Comparison of ENCODE assay signal across 18 mouse cellular contexts in the genomic region with DNA sequence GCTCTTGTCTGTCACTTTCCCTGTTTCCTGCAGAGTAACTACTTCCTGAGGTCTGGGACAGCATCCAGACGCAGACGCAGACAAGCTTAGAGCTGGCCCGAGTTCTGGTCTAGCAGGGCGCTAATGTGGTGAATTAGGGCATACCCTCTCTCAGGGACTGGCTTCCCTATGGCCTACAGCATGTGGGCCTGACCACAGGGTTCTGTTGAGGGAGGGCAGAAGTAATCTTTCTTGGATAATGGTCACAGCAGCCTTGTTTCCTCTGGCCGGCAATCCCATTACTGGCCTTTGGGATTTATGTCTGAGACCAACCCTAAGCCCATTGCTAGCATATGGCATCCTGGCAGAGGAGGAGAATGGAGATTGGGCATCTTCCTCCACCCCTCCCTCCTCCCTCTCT. TPM values are rescaled to one million over a fixed set of nuclear protein-coding genes. Genes with fewer than 3 reads are reported as not detected.
DNase-seq lines count a peak whose midpoint lies in the region; TF ChIP-seq lines count a peak whose summit lies in the region.
"Had no signal": no experiment of that assay in that cellular context is flagged by ENCODE, and none has a peak within 500 bp of the region (broad histone marks: within the 10 kb centered on the region; RNA-seq: fewer than 3 reads in every experiment).

No protein-coding gene starts in this region.

- H3K4me3 ChIP-seq in layer of hippocampus, adult 2 months, result no peak overlapping the region
- H3K4me3 ChIP-seq: forebrain, embryonic 10.5 days; hindbrain, embryonic 13.5 days; limb, embryonic 12.5 days; liver, embryonic 15.5 days; neural tube, embryonic 13.5 days had no signal

- TF ChIP-seq CTCF in layer of hippocampus, adult 2 months (conservative IDR thresholded peaks at IDR 0.05), result no peak

- intact Hi-C loops in gastrocnemius, postnatal 14 days (cut with DNase I; ENCODE audit: low total_unique reads), result no loop called here

- no peak overlapping the region for H3K27ac ChIP-seq in layer of hippocampus, adult 2 months
- H3K27ac ChIP-seq: forebrain, embryonic 10.5 days; hindbrain, embryonic 13.5 days; limb, embryonic 12.5 days; liver, embryonic 15.5 days; neural tube, embryonic 13.5 days had no signal

- DNase-seq in kidney, postnatal 14 days, result peak; percentile 36
- DNase-seq in kidney, adult 8-10 months, result no peak
- peak; percentile 77 for DNase-seq in adipocyte (ENCODE audit: low spot score)
- DNase-seq in cerebellum, adult 11 months, result peak; percentile 34
- DNase-seq in cerebellum, postnatal 14 days, result peak; percentile 65 to 80
- DNase-seq in layer of hippocampus, adult 2 months (ENCODE audit: low spot score in 2 of 2), result no peak
- DNase-seq in gastrocnemius, postnatal 14 days, result no peak
- DNase-seq: gastrocnemius, postnatal 25 days; heart, postnatal 10 days; lung, postnatal 10 days; right cerebral cortex, postnatal 4 days; thymus, postnatal 36 days had no signal

RNA-seq across cellular contexts. Expression of a gene that starts 22.7 kb away (rescaled TPM):
- total RNA-seq in layer of hippocampus, adult 2 months (2021), result not detected
- under 1 TPM; 0.06 to 0.09 TPM for total RNA-seq in gastrocnemius, postnatal 14 days (2021)
- total RNA-seq: megakaryocyte-erythroid progenitor cell, adult 5-6 weeks had no signal

Comparison
In these comparisons a context has a peak if more than half of its experiments do, and no peak if none do; other contexts are left out.
1. DNase-seq: peak in kidney, postnatal 14 days (single experiment), adipocyte (single experiment), cerebellum, adult 11 months (single experiment) and cerebellum, postnatal 14 days (2 of 2); none in kidney, adult 8-10 months (0 of 2), layer of hippocampus, adult 2 months (0 of 2) and gastrocnemius, postnatal 14 days (single experiment).